Mouse (Mus musculus) CH12.LX (cell line): Measurements from ENCODE around the gene Mmp23.

ENCODE experiments used
- CTCF ChIP-seq, 2 experiments: IDR thresholded peaks in 1 of 2; conservative IDR thresholded peaks in 1 of 2; 2 replicates each; pipeline ENCODE4 v1.5.1; 2011 to 2012; ENCODE audit warnings: low read depth in 2 of 2, low read length in 2 of 2, improper control_type of control experiment in 1 of 2, inconsistent platforms in 1 of 2, mild to moderate bottlenecking in 1 of 2, moderate library complexity in 1 of 2
- E2F4 ChIP-seq: IDR thresholded peaks from 2 replicates; pipeline ENCODE4 v1.6.1; 2011; ENCODE audit warnings: low read depth, low read length, improper control_type of control experiment; ENCODE audit not compliant: insufficient replicate concordance
- EP300 ChIP-seq: IDR thresholded peaks from 2 replicates; pipeline ENCODE4 v1.6.1; 2011; ENCODE audit warnings: low read length, improper control_type of control experiment
- MEF2A ChIP-seq: IDR thresholded peaks from 2 replicates; pipeline ENCODE4 v1.6.1; 2014; ENCODE audit warnings: low read depth, mild to moderate bottlenecking, inconsistent platforms, low read length, improper control_type of control experiment, borderline replicate concordance
- NELFE ChIP-seq: IDR thresholded peaks from 2 replicates; pipeline ENCODE4 v1.6.1; 2011; ENCODE audit warnings: low read depth, low read length, improper control_type of control experiment
- POLR2A ChIP-seq: IDR thresholded peaks from 2 replicates; pipeline ENCODE4 v1.6.1; 2011; ENCODE audit warnings: low read depth, mild to moderate bottlenecking, improper control_type of control experiment, low read length
- POLR2AphosphoS2 ChIP-seq: IDR thresholded peaks from 2 replicates; pipeline ENCODE4 v1.6.1; 2011; ENCODE audit warnings: low read depth, low read length, improper control_type of control experiment
- RAD21 ChIP-seq: IDR thresholded peaks from 2 replicates; pipeline ENCODE4 v1.6.1; 2011; ENCODE audit warnings: low read depth, mild to moderate bottlenecking, low read length, improper control_type of control experiment, moderate library complexity
- SMC3 ChIP-seq: IDR thresholded peaks from 2 replicates; pipeline ENCODE4 v1.6.1; 2011; ENCODE audit warnings: low read depth, low read length, improper control_type of control experiment
- TCF12 ChIP-seq: IDR thresholded peaks from 2 replicates; pipeline ENCODE4 v1.6.1; 2014; ENCODE audit warnings: low read depth, mild to moderate bottlenecking, inconsistent platforms, low read length, improper control_type of control experiment
- UBTF ChIP-seq: IDR thresholded peaks from 2 replicates; pipeline ENCODE4 v1.6.1; 2012; ENCODE audit warnings: low read depth, mild to moderate bottlenecking, inconsistent platforms, low read length, improper control_type of control experiment, moderate library complexity
- USF1 ChIP-seq: IDR thresholded peaks from 2 replicates; pipeline ENCODE4 v1.6.1; 2014; ENCODE audit warnings: low read depth, mild to moderate bottlenecking, inconsistent platforms, low read length, improper control_type of control experiment
- USF2 ChIP-seq: conservative IDR thresholded peaks from 2 replicates; pipeline ENCODE4 v1.6.1; 2011; ENCODE audit warnings: low read depth, low read length, improper control_type of control experiment
- ZC3H11A ChIP-seq: IDR thresholded peaks from 2 replicates; pipeline ENCODE4 v1.6.1; 2012; ENCODE audit warnings: low read depth, mild to moderate bottlenecking, inconsistent platforms, low read length, improper control_type of control experiment

- TF ChIP-seq CTCF (conservative IDR thresholded peaks at IDR 0.05 in 1 of 2, IDR thresholded peaks at IDR 0.05 in 1 of 2; ENCODE audit: low read depth in 2 of 2, low read length in 2 of 2) (no peak), TCF12 (no peak), POLR2AphosphoS2 (no peak), RAD21 (no peak), POLR2A (no peak), ZC3H11A (no peak), UBTF (no peak), E2F4 (no peak), USF2 (no peak), EP300 (no peak), USF1 (no peak), MEF2A (no peak), NELFE (no peak), SMC3 (no peak)
These were observed 41.3 kb downstream of the Mmp23 start for GRCm38 (mm10) chr4:155611860-155612259.
